Mouse (Mus musculus) forebrain, embryonic 15.5 days (tissue): ENCODE data around the gene Nek8. TPM values are rescaled to one million over a fixed set of nuclear protein-coding genes. Genes with fewer than 3 reads are reported as not detected.
"Not testable (repeated sequence)": the region's sequence is repeated elsewhere in the genome, so short reads cannot be mapped to it uniquely, and the experiment has no call there.

Experiments used
- ATAC-seq: fragments of 200-750 bp; cut with Nextera tagmentation; replicated peaks from 2 replicates; pipeline ENCODE4 v1.8.0; 2017; ENCODE audit warnings: mild to moderate bottlenecking, moderate TSS enrichment, moderate library complexity
- H3K27ac ChIP-seq: fragments of 300-500 bp; sonication (generic); replicated peaks from 2 replicates; pipeline ENCODE4 v1.5.1; 2015; ENCODE audit warnings: mild to moderate bottlenecking, inconsistent platforms
- H3K27me3 ChIP-seq: fragments of 300-500 bp; sonication (generic); 2 replicates; pipeline ENCODE4 v1.6.1; 2015; ENCODE audit warnings: inconsistent platforms
- H3K36me3 ChIP-seq: fragments of 300-500 bp; sonication (generic); 2 replicates; pipeline ENCODE4 v1.6.1; 2015; ENCODE audit warnings: mild to moderate bottlenecking, inconsistent platforms
- H3K4me1 ChIP-seq: fragments of 300-500 bp; sonication (generic); 2 replicates; pipeline ENCODE4 v1.6.1; 2015; ENCODE audit warnings: inconsistent platforms
- H3K4me2 ChIP-seq: fragments of 300-500 bp; sonication (generic); replicated peaks from 2 replicates; pipeline ENCODE4 v1.6.1; 2015; ENCODE audit warnings: mild to moderate bottlenecking, inconsistent platforms
- H3K4me3 ChIP-seq: fragments of 300-500 bp; sonication (generic); 2 replicates; pipeline ENCODE4 v1.5.1; 2015; ENCODE audit warnings: mild to moderate bottlenecking, inconsistent platforms
- H3K9ac ChIP-seq: fragments of 300-500 bp; sonication (generic); replicated peaks from 2 replicates; pipeline ENCODE4 v1.6.1; 2015; ENCODE audit warnings: mild to moderate bottlenecking, inconsistent platforms
- H3K9me3 ChIP-seq: fragments of 300-500 bp; sonication (generic); 2 replicates; pipeline ENCODE4 v1.6.1; 2016; ENCODE audit warnings: inconsistent platforms
- WGBS: fragments of 180-500 bp; shearing (Covaris S2); methylation state at CpG from one replicate; pipeline ENCODE4 v1.1.7; 2015; ENCODE audit warnings: mixed read lengths; 5-methylcytosine and 5-hydroxymethylcytosine counted together
- polyA plus RNA-seq: library from polyadenylated mRNA; unstranded; fragments of >200 nt; fragmentation: Nextera tagmentation; extraction: Ambion mirVana; gene quantifications from 2 replicates; pipeline ENCODE4 v1.2.1, GENCODE M21; 2015

The Nek8 gene
- polyA plus RNA-seq, 1 experiment from 2014 or later: 4.8 TPM

- H3K9me3 ChIP-seq: no peaks in the 10 kb centered on the region
- ATAC-seq: no peak; the same call in 1 of the 2 replicates
- H3K36me3 ChIP-seq: peaks cover 24% of the 10 kb centered on the region
- WGBS: 62% methylated on average over 23 of the region's 23 CpGs
- peaks cover 9% of the 10 kb centered on the region for H3K4me1 ChIP-seq
- H3K4me3 ChIP-seq: peak overlapping the region; percentile 30
- H3K4me2 ChIP-seq: peak overlapping the region; percentile 34
- H3K27me3 ChIP-seq: no peaks in the 10 kb centered on the region
- H3K27ac ChIP-seq: no peak overlapping the region
- no peak overlapping the region for H3K9ac ChIP-seq
These were observed 18.8 kb upstream of the Nek8 start for GRCm38 (mm10) chr11:78195101-78195863.

- peak; percentile 36 for ATAC-seq
- Histone ChIP-seq H3K27me3 (no peaks in the 10 kb centered on the region), H3K9me3 (no peaks in the 10 kb centered on the region), H3K9ac (no peak overlapping the region; the same call in 1 of the 2 replicates), H3K27ac (no peak overlapping the region), H3K4me3 (peak overlapping the region; percentile 30), H3K36me3 (peaks cover 24% of the 10 kb centered on the region), H3K4me2 (peak overlapping the region; percentile 34), H3K4me1 (peaks cover 16% of the 10 kb centered on the region)
- WGBS: 3% methylated on average over 30 of the region's 30 CpGs
These were observed 18.1 kb upstream of the Nek8 start for GRCm38 (mm10) chr11:78194411-78195100.

GRCm38 (mm10) chr11:78193113-78193512 lies 16.6 kb upstream of the Nek8 start, which contains the start of gene Proca1:
Proca1 (plus strand) TSS chr11:78193392.
- H3K4me3 ChIP-seq: peak within 1 kb of the TSS; percentile 30; the same call in 1 of the 2 replicates
- peaks cover 24% of the 10 kb centered on the region for H3K36me3 ChIP-seq
- 72% methylated on average over 1 of the region's 1 CpGs for WGBS
- H3K27me3 ChIP-seq: no peaks in the 10 kb centered on the region
- no peak for ATAC-seq
- H3K9ac ChIP-seq: no peak within 1 kb of the TSS
- no peaks in the 10 kb centered on the region for H3K9me3 ChIP-seq
- H3K27ac ChIP-seq: no peak within 1 kb of the TSS
- peaks cover 21% of the 10 kb centered on the region for H3K4me1 ChIP-seq
- H3K4me2 ChIP-seq: 0 out of 2 replicates have a peak within 1 kb of the TSS, but pooled peaks have one; percentile 34

- peaks cover 26% of the 10 kb centered on the region for H3K4me1 ChIP-seq
- H3K4me2 ChIP-seq: peak overlapping the region; percentile 56
- peaks cover 24% of the 10 kb centered on the region for H3K36me3 ChIP-seq
- 72% methylated on average over 6 of the region's 6 CpGs for WGBS
- H3K4me3 ChIP-seq: peak overlapping the region; percentile 80
- ATAC-seq: no peak
- H3K27me3 ChIP-seq: no peaks in the 10 kb centered on the region
- H3K9ac ChIP-seq: peak overlapping the region; percentile 80; the same call in 1 of the 2 replicates
- H3K27ac ChIP-seq: peak overlapping the region; percentile 98
- no peaks in the 10 kb centered on the region for H3K9me3 ChIP-seq
These were observed 13.6 kb upstream of the Nek8 start for GRCm38 (mm10) chr11:78190041-78190440.

- H3K36me3 ChIP-seq: peaks cover 24% of the 10 kb centered on the region
- H3K4me1 ChIP-seq: peaks cover 20% of the 10 kb centered on the region
- peak overlapping the region; percentile 80 for H3K4me3 ChIP-seq
- peak; percentile 76 for ATAC-seq
- WGBS: under 1% methylated on average over 42 of the region's 42 CpGs
- H3K9ac ChIP-seq: peak overlapping the region; percentile 80
- H3K9me3 ChIP-seq: no peaks in the 10 kb centered on the region
- peak overlapping the region; percentile 56 for H3K4me2 ChIP-seq
- peak overlapping the region; percentile 98 for H3K27ac ChIP-seq
- no peaks in the 10 kb centered on the region for H3K27me3 ChIP-seq
These were observed 13.0 kb upstream of the Nek8 start for GRCm38 (mm10) chr11:78189234-78190040.

GRCm38 (mm10) chr11:78188331-78189233 lies 12.1 kb upstream of the Nek8 start, which contains the start of gene Rab34:
Rab34 (plus strand) TSS chr11:78188430.
- Histone ChIP-seq H3K27me3 (no peaks in the 10 kb centered on the region), H3K36me3 (peaks cover 23% of the 10 kb centered on the region), H3K4me2 (peak within 1 kb of the TSS; percentile 56), H3K27ac (peak within 1 kb of the TSS; percentile 98), H3K9me3 (no peaks in the 10 kb centered on the region), H3K4me1 (peaks cover 26% of the 10 kb centered on the region), H3K9ac (peak within 1 kb of the TSS; percentile 80), H3K4me3 (peak within 1 kb of the TSS; percentile 80)
- peak; percentile 76 for ATAC-seq
- WGBS: under 1% methylated on average over 75 of the region's 80 CpGs

GRCm38 (mm10) chr11:78184702-78185101 lies 8.2 kb upstream of the Nek8 start:
- H3K4me3 ChIP-seq, H3K27ac ChIP-seq, H3K9ac ChIP-seq, ATAC-seq, H3K27me3 ChIP-seq, H3K4me2 ChIP-seq, H3K9me3 ChIP-seq: not testable (repeated sequence)
- Histone ChIP-seq H3K4me1 (peaks cover 41% of the 10 kb centered on the region), H3K36me3 (peaks cover 25% of the 10 kb centered on the region)
- WGBS: 95% methylated on average over 6 of the region's 6 CpGs

GRCm38 (mm10) chr11:78183884-78184514 lies 7.5 kb upstream of the Nek8 start:
- peaks cover 44% of the 10 kb centered on the region for H3K4me1 ChIP-seq
- H3K36me3 ChIP-seq: peaks cover 30% of the 10 kb centered on the region
- no peaks in the 10 kb centered on the region for H3K27me3 ChIP-seq
- ATAC-seq: peak; percentile 5; the same call in 1 of the 2 replicates
- H3K4me2 ChIP-seq: peak overlapping the region; percentile 42
- peak overlapping the region; percentile 37 for H3K9ac ChIP-seq
- no peaks in the 10 kb centered on the region for H3K9me3 ChIP-seq
- H3K4me3 ChIP-seq: peak overlapping the region; percentile 90
- WGBS: 56% methylated on average over 10 of the region's 10 CpGs
- peak overlapping the region; percentile 96 for H3K27ac ChIP-seq

- H3K36me3 ChIP-seq: peaks cover 30% of the 10 kb centered on the region
- H3K4me2 ChIP-seq: peak within 1 kb of the TSS; percentile 53
- peak; percentile 95 for ATAC-seq
- no peaks in the 10 kb centered on the region for H3K27me3 ChIP-seq
- under 1% methylated on average over 38 of the region's 38 CpGs for WGBS
- H3K4me3 ChIP-seq: peak within 1 kb of the TSS; percentile 90
- peak within 1 kb of the TSS; percentile 95 for H3K9ac ChIP-seq
- H3K27ac ChIP-seq: peak within 1 kb of the TSS; percentile 96
- peaks cover 51% of the 10 kb centered on the region for H3K4me1 ChIP-seq
- H3K9me3 ChIP-seq: no peaks in the 10 kb centered on the region
These were observed 6.7 kb upstream of the Nek8 start, which contains the start of gene Rpl23a for GRCm38 (mm10) chr11:78182961-78183844. Rpl23a (minus strand) TSS chr11:78183584.

- H3K4me2 ChIP-seq: peak overlapping the region; percentile 53
- no peak for ATAC-seq
- peak overlapping the region; percentile 96; the same call in 1 of the 2 replicates for H3K27ac ChIP-seq
- H3K27me3 ChIP-seq: no peaks in the 10 kb centered on the region
- 9% methylated on average over 7 of the region's 7 CpGs for WGBS
- peak overlapping the region; percentile 95 for H3K9ac ChIP-seq
- no peaks in the 10 kb centered on the region for H3K9me3 ChIP-seq
- H3K36me3 ChIP-seq: peaks cover 30% of the 10 kb centered on the region
- peaks cover 52% of the 10 kb centered on the region for H3K4me1 ChIP-seq
- H3K4me3 ChIP-seq: peak overlapping the region; percentile 90
These were observed 6.0 kb upstream of the Nek8 start for GRCm38 (mm10) chr11:78182450-78182849.
